Mouse (Mus musculus): ENCODE data around the gene Epb41l2.

The Epb41l2 gene

DNA sequence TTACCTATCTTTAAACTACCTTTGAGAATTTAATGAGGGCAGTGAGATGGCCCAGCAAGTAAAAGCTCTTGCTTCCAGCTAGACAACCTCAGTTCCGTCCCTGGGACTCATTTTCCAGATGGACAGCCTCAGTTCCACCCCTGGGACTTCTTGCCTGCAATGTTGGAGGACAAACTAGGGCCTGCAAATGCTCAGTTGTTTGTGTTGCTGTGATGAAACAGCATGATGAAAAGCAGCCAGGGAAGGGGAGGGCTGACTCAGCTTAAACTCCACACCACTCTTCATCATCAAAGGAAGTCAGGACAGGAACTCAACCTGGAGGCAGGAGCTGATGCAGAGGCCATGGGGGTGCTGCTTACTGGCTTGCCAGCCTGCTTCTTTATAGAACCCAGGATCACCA is 154.2 kb downstream of the Epb41l2 start:
- peak; percentile 29 for DNase-seq (ENCODE audit: low read depth)

DNA sequence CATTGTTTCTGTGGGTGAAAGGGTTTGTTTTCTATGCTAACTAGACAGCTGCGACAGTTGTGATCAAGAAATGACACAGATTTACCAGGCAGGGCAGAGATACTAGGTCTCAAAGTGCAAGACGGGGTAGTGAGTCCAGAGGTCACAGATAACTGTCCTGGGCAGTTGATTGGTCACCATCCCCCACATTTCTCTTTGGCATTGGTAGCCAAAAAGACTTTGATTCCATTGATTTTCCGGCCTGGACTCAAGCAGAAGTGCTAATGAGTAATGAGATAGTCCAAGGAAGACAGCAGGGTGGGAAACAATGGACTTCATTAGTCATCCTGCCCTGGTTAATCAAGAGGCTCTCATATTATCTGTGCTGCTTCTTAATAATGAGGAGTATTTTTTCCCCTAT is 160.4 kb downstream of the Epb41l2 start:
- DNase-seq (ENCODE audit: low read depth): no peak

DNA sequence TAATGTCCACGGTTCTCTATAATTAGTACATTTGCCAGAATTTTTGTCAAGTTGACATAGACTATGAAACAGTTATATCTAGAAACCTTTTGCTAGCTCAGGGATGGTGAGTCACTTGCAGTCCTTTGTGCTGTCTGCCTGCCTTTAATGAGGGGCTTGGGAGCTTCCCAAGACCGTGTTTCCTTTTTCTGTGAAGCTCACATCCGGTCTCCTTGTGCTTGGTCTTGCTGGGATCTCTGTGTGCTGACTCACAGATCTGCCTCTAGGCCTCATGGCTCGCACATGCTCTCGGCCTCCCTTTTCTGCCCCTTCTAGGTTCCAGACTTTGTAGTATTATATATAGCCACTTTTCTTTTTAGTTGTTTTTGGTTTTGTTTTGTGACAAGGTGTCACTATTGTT is 160.8 kb downstream of the Epb41l2 start:
- peak; percentile 92 for DNase-seq (ENCODE audit: low read depth)

DNA sequence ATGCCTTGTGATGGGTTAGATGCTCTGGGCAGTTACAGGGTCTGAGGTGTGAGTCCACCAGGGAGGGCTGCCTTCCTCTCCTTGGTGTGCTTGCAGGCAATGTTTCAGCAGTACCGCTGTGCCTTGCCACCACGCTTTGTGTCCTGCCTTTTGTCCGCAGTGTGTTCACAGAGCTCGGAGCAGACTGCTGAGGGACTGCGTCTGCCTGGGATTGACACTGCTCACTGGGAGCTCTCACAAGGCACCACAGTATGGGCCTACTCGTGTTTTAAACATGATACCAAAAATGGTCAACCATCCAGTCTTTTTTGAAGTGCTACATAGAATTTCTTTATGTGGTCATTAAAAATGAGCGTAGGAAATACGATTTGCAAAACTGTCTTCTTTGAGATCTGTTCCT is 164.1 kb downstream of the Epb41l2 start:
- DNase-seq (ENCODE audit: low read depth): no peak

DNA sequence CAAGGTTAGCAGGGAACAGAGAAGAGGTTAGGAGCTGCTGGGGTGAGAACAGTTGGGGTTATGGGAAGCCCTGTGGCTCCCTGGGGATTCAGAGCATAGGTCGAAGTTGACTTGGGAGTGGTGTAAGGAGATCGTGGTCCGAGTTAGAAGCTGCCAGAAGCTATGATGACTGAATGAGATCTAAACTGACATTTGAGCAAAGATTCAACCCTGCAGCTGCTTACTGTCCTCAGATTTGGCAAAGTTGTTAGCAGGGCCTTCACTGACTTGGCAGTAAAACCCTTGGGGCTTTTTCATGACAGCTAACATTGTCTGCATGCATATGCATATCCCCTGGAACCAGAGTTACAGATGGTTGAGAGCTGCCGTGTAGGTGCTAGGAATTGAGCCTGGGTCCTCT is 166.6 kb downstream of the Epb41l2 start:
- no peak for DNase-seq (ENCODE audit: low read depth)

DNA sequence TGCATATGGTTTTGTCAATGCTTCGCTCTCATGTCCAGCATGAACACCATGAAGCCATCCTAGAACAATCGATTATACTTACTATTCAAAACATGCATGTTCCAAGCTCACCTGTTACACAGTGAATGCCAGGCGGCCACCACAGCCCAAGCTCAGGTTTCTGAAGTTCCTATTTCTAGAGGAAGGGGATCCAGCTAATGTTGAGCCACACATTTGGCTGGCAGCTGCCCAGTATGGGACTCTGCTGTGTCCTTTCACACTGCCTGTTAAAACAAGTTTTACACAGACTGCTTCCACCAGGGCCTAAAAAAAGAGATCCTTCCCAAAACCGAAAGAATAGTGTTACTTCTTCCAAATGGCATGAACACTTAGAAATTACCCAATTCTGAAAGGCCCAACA is 167.0 kb downstream of the Epb41l2 start:
- DNase-seq (ENCODE audit: low read depth): no peak

DNA sequence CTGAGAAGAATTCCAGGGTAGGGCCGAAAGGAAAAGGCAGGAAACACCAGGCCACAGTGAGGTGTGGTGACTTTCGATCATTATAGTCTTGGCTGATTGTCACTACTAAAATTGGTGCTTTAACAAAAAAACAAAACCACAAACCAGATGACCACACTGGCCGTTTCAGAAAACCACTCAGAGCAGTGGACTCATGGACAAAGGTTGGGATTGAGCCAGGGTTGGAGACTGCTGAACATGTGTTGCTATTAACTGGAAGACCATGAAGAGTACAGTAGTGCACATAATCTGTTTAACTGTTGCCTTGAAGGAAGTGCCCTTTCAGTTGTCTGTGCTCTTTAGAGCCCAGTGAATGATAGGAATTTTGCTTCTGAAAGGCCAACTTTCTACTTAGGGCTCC is 167.5 kb downstream of the Epb41l2 start:
- peak; percentile 61 for DNase-seq (ENCODE audit: low read depth)

DNA sequence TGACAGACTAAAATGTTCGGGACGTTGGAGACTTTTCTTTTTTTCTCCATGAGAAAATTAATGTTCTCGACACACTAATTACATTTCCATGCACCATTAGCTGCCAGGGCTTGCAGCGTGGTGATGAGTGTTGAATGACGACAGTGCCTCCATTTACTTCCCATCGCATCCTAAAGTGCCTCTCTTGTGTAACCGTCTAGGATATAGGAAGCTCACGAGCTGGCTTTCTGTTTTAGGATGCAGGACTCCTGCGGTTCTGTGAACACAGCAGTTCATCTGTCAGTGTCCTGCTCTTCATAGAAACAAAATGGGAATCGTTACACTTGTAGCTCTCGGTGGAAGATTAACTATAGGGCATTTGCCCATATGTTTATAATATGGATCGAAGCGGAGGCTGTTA is 171.7 kb downstream of the Epb41l2 start:
- no peak for DNase-seq (ENCODE audit: low read depth)

DNA sequence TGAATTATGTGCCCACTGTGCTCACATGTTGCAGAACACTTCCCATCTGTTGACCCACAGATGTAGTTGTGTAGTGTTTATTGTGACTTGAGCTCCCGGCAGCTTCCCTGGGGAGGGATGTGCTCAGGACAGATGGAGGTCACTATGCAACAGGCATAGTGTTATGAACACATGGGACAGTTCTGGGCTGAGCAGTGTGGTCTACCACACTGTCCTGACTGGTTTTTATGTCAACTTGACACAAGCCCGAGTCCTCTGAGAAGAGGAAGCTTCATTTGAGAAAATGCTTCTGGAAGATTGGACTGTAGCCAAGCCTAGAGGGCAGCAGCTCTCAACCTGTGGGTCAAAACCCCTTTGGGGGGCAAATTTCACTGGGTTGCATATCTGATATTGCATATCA is 173.5 kb downstream of the Epb41l2 start:
- no peak for DNase-seq (ENCODE audit: low read depth)

DNA sequence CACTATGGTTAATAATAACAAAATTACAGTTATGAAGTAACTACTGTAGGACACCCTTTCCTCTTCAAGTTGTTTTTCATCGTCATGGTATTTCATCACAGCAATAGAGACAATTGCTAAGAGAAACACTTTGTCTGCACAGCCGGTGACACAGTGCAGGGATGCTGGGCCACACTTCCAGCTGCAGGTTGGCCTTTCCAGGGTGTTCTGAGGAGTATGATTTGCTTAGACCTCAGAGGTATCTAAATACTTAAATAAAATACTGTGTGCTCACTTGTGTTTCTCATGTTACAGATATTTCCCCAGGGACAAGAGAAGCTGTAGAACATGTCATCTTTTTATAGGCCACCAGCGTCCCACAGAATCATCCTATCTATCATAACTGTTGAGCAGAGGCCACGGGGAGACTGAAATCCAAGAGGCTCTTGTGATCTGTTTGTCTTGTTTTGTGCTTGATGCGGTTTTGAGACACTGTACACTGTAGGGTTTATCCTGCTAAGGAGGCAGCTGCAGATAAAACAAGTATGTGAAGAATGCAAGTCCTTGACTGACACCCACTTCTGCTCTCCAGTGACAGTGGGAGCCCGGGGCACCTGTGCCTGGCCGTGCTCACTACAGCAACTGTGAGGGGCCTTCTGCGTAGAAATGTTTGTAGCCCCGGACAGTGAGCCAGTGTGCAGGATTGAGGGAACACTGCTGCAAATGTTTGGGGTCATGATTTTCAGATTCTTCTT is 174.1 kb downstream of the Epb41l2 start:
- no peak for DNase-seq (ENCODE audit: low read depth)

DNA sequence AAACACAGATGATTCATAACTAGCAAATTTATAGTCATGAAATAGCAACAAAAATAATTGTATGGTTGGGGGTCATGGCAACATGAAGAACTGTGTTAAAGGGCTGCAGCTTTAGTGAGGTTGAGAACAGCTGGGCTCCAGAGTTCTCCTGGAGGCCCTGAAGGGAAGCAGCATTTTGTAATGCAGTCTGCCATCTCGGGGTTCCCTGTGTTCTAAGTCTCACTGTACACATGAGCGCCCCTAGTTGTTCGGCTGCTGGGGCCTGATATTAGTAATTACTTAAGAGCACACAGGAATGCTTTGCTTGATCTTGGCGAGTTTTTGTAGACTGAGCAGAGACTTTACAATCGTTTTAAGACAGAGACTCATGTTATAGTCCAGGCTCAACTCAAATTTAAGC is 174.9 kb downstream of the Epb41l2 start:
- no peak for DNase-seq (ENCODE audit: low read depth)

DNA sequence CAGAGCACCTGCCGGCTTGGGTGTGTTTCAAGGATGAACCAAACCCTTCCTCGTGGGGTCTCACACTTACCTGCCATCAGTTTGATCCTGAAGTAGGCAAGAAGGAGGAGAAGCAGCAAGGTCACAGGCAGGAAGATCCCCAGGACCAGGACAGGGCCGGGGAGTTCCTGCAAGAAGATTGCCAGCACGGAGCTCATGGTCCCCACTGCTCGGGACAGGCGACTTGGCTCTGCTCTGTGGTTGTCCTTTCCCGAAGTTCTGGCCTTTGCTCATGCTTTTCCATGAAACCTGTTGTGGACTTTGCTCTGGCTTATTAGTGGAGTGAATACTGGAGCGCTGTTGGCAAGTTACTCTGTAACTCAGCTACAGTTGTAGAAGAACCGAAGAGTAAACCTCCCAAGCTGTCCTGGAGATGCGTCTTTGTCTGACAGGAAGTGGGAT is 176.3 kb downstream of the Epb41l2 start, which contains the start of gene Smlr1:
Smlr1 (minus strand) TSS at position 377 of the 441 bp plus-strand sequence.
- DNase-seq (ENCODE audit: low read depth): no peak

DNA sequence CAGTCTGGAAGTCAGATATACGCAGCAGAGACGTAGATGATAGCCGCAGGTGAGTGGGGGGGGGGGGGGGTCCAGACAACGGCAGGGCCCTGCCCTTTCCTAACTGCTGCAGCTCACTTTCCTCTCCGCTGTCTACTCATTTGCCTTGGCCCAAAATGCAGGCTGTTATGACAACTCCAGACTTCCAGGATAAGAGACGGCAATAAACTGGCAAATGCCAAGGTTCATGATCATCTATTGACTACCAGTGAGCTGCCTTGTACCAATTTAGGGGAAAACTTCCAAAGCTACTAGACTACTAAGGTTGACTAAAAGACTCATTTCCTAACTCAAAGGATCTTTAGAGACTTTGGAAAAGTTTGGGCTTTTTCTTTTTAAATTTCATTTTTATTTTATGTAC is 177.0 kb downstream of the Epb41l2 start:
- DNase-seq (ENCODE audit: low read depth): no peak

DNA sequence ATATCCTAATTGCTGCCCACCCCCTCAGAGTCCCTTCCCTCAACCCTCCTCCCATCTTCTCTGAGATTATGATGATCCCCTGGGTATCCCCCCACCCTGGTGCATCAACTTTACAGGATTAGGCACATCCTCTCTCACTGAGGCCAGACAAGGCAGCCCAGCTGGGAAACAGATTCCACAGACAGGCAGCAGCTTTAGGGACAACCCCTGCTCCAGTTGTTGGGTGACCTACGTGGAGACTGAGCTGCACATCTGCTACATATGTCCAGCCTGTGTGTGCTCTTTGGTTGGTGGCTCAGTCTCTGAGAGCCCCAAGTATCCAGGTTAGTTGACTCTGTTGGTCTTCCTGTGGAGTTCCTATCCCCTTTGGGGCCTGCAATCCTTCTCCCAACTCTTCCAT is 179.1 kb downstream of the Epb41l2 start:
- DNase-seq (ENCODE audit: low read depth): no peak

DNA sequence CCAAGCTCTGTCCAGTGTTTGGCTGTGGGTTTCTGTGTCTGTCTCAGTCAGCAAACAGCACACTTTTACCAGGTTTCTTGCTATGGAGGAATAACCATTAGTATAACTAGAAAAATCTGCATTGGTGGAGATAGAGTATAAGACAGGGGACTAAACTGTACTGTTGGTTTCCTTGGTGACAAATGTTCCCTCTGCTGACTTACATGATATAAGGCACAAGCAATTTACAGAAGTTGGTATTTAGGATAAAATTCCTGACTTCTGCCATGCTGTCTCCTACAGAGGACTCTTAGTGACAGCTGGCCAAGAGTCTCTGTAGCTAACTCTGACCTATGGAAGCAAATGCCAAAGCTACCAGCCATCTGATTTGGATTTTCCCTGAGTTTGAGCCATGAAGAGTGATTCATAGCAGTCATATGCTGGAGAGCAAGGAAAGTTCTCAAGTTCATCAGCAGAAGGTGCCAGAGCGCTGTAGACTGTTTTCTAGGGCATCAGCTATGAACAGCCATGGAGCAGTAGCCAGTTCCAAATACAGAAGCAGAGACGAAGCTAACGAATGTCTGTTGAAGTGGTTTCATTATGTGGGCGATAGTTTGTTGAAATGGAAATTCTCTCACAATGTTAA is 179.7 kb downstream of the Epb41l2 start:
- peak; percentile 70 for DNase-seq (ENCODE audit: low read depth)

DNA sequence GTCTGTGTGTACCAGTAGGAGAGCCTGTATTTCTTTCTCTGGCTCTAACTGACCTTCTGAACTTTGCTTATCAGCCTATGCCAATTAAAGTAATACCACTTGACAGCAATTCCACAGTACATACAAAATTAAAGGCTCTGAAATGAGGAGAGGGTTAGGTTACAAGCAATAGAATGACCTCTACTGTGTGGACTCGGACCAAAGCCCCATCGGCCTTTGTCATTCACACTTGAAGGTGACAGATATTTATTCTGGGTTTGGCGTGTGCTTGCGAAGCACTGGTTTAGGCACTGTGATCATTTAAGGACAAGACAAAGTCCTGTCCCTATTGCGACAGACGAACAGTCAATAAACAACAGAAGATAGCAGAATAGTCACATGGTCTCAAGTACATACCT is 180.2 kb downstream of the Epb41l2 start:
- DNase-seq (ENCODE audit: low read depth): no peak

DNA sequence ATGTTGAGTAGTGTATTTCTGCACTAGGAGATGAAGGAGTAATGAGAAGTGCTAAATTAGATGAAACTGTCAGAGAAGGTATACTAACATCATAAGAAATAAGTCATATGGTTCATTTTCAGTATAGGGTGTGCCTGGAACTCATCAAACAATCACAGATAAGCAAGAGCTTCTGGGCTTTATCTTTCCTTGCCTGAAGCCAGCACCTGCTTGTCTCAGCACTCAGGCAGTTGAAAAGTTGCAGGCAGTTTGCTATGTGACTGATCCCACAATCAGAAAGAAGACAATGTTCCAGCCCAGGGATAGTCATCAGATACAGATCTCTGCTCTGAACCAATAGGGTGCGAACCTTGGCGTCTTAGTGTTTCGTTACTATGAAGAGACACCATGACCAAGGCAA is 181.5 kb downstream of the Epb41l2 start:
- DNase-seq (ENCODE audit: low read depth): no peak

DNA sequence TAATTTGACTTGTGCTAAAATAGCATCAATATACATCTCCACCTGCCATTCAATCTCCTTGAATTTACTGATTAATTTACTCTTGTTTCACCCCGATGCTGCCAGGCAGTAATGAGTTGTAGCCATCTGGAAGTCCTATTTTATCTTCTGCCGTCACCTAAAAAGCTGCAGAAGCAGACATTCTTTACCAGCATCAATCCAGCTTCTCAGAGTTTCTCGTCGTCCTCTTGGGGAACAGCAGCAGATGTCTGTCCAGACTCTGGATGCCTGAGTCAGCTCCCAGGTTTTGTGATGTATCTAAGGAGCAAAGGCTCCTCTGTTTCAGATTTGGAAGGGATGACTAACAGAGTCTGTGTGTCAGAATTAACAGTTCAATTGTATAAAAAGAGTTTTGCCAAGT is 193.3 kb downstream of the Epb41l2 start:
- peak; percentile 40 for DNase-seq (ENCODE audit: low read depth)

DNA sequence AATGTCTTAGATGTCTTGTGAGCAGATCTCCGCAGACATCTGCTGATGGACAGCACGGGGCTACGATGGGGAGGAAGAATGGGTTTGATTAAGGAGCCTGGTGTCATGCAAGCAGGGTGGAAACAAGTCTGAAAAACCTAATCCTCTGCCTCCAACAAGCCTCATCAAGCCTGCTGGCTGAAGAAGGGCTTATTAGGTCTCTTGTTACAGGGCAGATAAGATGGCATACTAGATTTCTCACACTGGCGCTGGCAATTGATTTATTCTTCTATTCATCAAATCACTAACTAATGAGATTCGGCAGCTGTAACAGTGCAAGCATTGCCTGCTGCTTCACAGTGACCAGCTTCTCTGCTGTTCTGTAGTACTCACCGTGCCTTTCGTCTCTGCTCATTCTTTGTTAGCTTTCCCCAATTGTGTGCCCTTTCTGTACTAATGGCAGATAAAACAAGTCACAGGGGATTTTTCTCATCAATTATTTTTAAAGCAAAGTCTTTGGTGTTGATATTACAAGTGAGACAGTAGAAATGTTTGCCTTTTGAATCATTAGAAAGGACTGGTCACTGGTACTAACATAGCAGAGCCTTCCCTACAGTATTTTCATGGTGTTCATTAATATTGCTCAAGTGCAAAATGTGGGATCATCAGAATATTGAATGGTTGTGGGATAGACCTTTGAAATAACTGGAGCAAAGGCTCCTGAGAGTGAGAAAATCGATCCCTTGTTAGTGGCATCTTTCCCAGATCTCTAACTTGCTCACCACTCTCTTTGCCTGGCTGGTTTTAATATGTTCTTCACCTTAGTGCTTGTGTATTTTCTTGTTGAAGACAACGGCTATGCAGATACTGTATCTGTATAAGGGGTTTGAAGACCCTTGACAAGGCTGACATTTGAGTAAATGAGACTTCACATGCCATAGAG is 212.0 kb downstream of the Epb41l2 start:
- DNase-seq (ENCODE audit: low read depth): no peak
